Comparison of ENCODE assay signal across 9 mouse cellular contexts in the genomic region with DNA sequence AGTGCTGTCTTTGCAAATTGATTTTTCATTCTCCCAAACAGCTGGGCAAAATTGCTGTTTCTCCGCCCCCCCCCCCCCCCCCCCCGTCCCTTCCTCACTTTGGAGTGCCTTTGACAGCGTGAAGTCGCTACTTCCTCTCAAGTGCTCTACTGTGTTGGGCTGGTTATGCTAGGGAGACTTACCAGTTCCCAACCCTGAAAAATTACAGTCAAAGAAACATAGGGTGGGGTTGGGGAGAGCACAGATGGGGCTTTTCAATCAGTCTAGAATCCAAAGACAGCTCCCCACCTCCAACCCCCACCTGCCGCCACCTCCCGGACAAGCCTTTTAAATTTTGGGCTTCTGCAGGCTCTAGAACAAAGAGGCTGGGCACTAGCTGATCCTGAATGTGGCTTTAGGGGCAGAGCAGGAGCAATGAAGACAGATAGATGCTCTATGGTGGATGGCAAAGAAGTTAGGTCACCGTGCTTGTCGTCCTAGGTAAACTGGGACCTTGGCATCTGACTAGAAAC. TPM values are rescaled to one million over a fixed set of nuclear protein-coding genes. Genes with fewer than 3 reads are reported as not detected.
DNase-seq lines count a peak whose midpoint lies in the region; ATAC-seq and TF ChIP-seq lines count a peak whose summit lies in the region.
"Had no signal": no experiment of that assay in that cellular context is flagged by ENCODE, and none has a peak within 500 bp of the region (broad histone marks: within the 10 kb centered on the region; RNA-seq: fewer than 3 reads in every experiment).

No protein-coding gene starts in this region.

- WGBS in heart, embryonic 13.5 days: 3% methylated on average over 8 of the region's 8 CpGs
- WGBS in embryonic facial prominence, embryonic 11.5 days: 7% methylated on average over 8 of the region's 8 CpGs
- 7% methylated on average over 7 of the region's 8 CpGs for WGBS in intestine, embryonic 16.5 days

- in situ Hi-C loops in ES-E14 (cut with MboI; ENCODE audit: low sequenced_read_pairs in 2 of 2, unreplicated experiment in 2 of 2): no loop called here

- no peak for DNase-seq in heart, adult 8-10 months (ENCODE audit: low spot score)
- no peak for DNase-seq in ES-E14 (ENCODE audit: low read depth, low spot score)
- DNase-seq in embryonic facial prominence, embryonic 11.5 days (ENCODE audit: low spot score): no peak
- DNase-seq in urinary bladder, postnatal 10 days (ENCODE audit: low spot score): no peak
- no peak for DNase-seq in frontal cortex, postnatal 14 days (ENCODE audit: low spot score in 2 of 2)

- peaks cover 17% of the 10 kb centered on the region for H3K4me1 ChIP-seq in heart, embryonic 13.5 days
- 0 out of 4 replicates have a peak, but pooled peaks cover 4 to 7% of the 10 kb centered on the region in 2 experiments for H3K4me1 ChIP-seq in ES-E14 (ENCODE audit: control insufficient read depth in 2 of 2, insufficient read depth in 2 of 2, low read length in 2 of 2, poor library complexity in 1 of 2)
- peaks cover 6% of the 10 kb centered on the region for H3K4me1 ChIP-seq in embryonic facial prominence, embryonic 11.5 days (ENCODE audit: control insufficient read depth, insufficient read depth, low read length)
- H3K4me1 ChIP-seq in intestine, embryonic 16.5 days (ENCODE audit: control insufficient read depth, insufficient read depth, low read length): peaks cover 47% of the 10 kb centered on the region

- TF ChIP-seq POLR2A in myocyte (IDR thresholded peaks at IDR 0.05; ENCODE audit: insufficient read length, low read depth): no peak

- peak overlapping the region; percentile 2 for H3ac ChIP-seq in myocyte (ENCODE audit: control insufficient read depth, insufficient read length)

- H3K4me2 ChIP-seq in heart, embryonic 13.5 days: peak overlapping the region; percentile 93
- H3K4me2 ChIP-seq in embryonic facial prominence, embryonic 11.5 days (ENCODE audit: low read depth, low read length): peak overlapping the region; percentile 99
- peak overlapping the region; percentile 99 for H3K4me2 ChIP-seq in intestine, embryonic 16.5 days (ENCODE audit: low read depth, low read length)
- H3K4me2 ChIP-seq in myocyte (ENCODE audit: low read depth): peak overlapping the region; percentile 79

- no peak for ATAC-seq in heart, embryonic 13.5 days (ENCODE audit: extremely low read depth, insufficient number of reproducible peaks, low FRiP score, low TSS enrichment)
- ATAC-seq in embryonic facial prominence, embryonic 11.5 days (replicated peaks; ENCODE audit: insufficient number of reproducible peaks, low FRiP score, low TSS enrichment, low read depth): peak; percentile 41; the same call in 1 of the 2 replicates
- no peak for ATAC-seq in intestine, embryonic 16.5 days

- peaks cover 51% of the 10 kb centered on the region for H3K27me3 ChIP-seq in heart, embryonic 13.5 days (replicated peaks)
- H3K27me3 ChIP-seq in embryonic facial prominence, embryonic 11.5 days (ENCODE audit: control insufficient read depth, insufficient read depth, low read length): no peaks in the 10 kb centered on the region
- H3K27me3 ChIP-seq in intestine, embryonic 16.5 days (replicated peaks; ENCODE audit: control insufficient read depth, insufficient read depth, low read length): no peaks in the 10 kb centered on the region
- no peaks in the 10 kb centered on the region for H3K27me3 ChIP-seq in myocyte (ENCODE audit: control insufficient read depth, insufficient read depth, insufficient read length)

- H3K27ac ChIP-seq in heart, embryonic 13.5 days (replicated peaks): no peak overlapping the region
- no peak overlapping the region for H3K27ac ChIP-seq in ES-E14 (ENCODE audit: insufficient read depth, low read depth, low read length, poor library complexity, severe bottlenecking)
- peak overlapping the region; percentile 41; the same call in 1 of the 2 replicates for H3K27ac ChIP-seq in embryonic facial prominence, embryonic 11.5 days (replicated peaks; ENCODE audit: low read depth, low read length)
- peak overlapping the region; percentile 31; the same call in 1 of the 2 replicates for H3K27ac ChIP-seq in intestine, embryonic 16.5 days (ENCODE audit: low read length)

- peak overlapping the region; percentile 63 for H3K4me3 ChIP-seq in heart, embryonic 13.5 days
- peak overlapping the region; percentile 70 to 77; a peak in 3 of 4 replicates for H3K4me3 ChIP-seq in ES-E14 (ENCODE audit: insufficient read depth in 1 of 2, low read depth in 1 of 2, low read length in 2 of 2, poor library complexity in 1 of 2, severe bottlenecking in 1 of 2)
- peak overlapping the region; percentile 66 for H3K4me3 ChIP-seq in embryonic facial prominence, embryonic 11.5 days (ENCODE audit: low read depth, low read length)
- peak overlapping the region; percentile 69 for H3K4me3 ChIP-seq in intestine, embryonic 16.5 days (ENCODE audit: low read length)
- H3K4me3 ChIP-seq in myocyte: peak overlapping the region; percentile 48

- no peaks in the 10 kb centered on the region for H3K79me2 ChIP-seq in myocyte (ENCODE audit: control insufficient read depth, insufficient read depth)

- H3K36me3 ChIP-seq in heart, embryonic 13.5 days: no peaks in the 10 kb centered on the region
- no peaks in the 10 kb centered on the region for H3K36me3 ChIP-seq in ES-E14 (ENCODE audit: control insufficient read depth, insufficient read depth, low read length, poor library complexity, severe bottlenecking)
- no peaks in the 10 kb centered on the region for H3K36me3 ChIP-seq in embryonic facial prominence, embryonic 11.5 days (replicated peaks; ENCODE audit: control insufficient read depth, insufficient read depth, low read depth, low read length)
- no peaks in the 10 kb centered on the region for H3K36me3 ChIP-seq in intestine, embryonic 16.5 days (ENCODE audit: control insufficient read depth, insufficient read depth, low read length)
- H3K36me3 ChIP-seq in myocyte (ENCODE audit: control insufficient read depth, insufficient read depth): no peaks in the 10 kb centered on the region
- H3K36me3 ChIP-seq: G1E had no signal

- H3K9me3 ChIP-seq in heart, embryonic 13.5 days: no peaks in the 10 kb centered on the region
- no peaks in the 10 kb centered on the region for H3K9me3 ChIP-seq in ES-E14 (ENCODE audit: control insufficient read depth, insufficient read depth, low read depth, low read length)
- no peaks in the 10 kb centered on the region for H3K9me3 ChIP-seq in embryonic facial prominence, embryonic 11.5 days (replicated peaks; ENCODE audit: control insufficient read depth, low read length)
- H3K9me3 ChIP-seq in intestine, embryonic 16.5 days (ENCODE audit: control insufficient read depth, low read length): no peaks in the 10 kb centered on the region
- H3K9me3 ChIP-seq: G1E had no signal

- H3K9ac ChIP-seq in heart, embryonic 13.5 days: peak overlapping the region; percentile 82
- no peak overlapping the region for H3K9ac ChIP-seq in ES-E14 (ENCODE audit: insufficient read depth, low read depth, low read length, poor library complexity, severe bottlenecking)
- H3K9ac ChIP-seq in embryonic facial prominence, embryonic 11.5 days (replicated peaks; ENCODE audit: low read length): peak overlapping the region; percentile 75
- peak overlapping the region; percentile 81 for H3K9ac ChIP-seq in intestine, embryonic 16.5 days (ENCODE audit: low read depth, low read length)

TF ChIP-seq in ES-E14, 5 proteins besides CTCF, POLR2A, EP300 and RAD21:
- TF ChIP-seq ZNF384 (IDR thresholded peaks at IDR 0.05; ENCODE audit: low read depth, low read length): no peak
- no peak for TF ChIP-seq MAFK (IDR thresholded peaks at IDR 0.05; ENCODE audit: insufficient read depth, low read depth, low read length)
- TF ChIP-seq HCFC1 (IDR thresholded peaks at IDR 0.05; ENCODE audit: borderline replicate concordance, insufficient read depth, low read length): no peak
- TF ChIP-seq ZC3H11A (IDR thresholded peaks at IDR 0.05; ENCODE audit: borderline replicate concordance, low read depth, low read length): no peak
- no peak for TF ChIP-seq CHD2 (IDR thresholded peaks at IDR 0.05; ENCODE audit: low read depth, low read length)

TF ChIP-seq in myocyte, 11 proteins besides CTCF, POLR2A, EP300 and RAD21:
- TF ChIP-seq MYOG (IDR thresholded peaks at IDR 0.05; ENCODE audit: control insufficient read depth in 1 of 3, insufficient read depth in 1 of 3, insufficient read length in 2 of 3, low read depth in 2 of 3): no peak
- no peak for TF ChIP-seq REST (IDR thresholded peaks at IDR 0.05; ENCODE audit: insufficient read depth, insufficient read length)
- no peak for TF ChIP-seq MYOD1 (IDR thresholded peaks at IDR 0.05; ENCODE audit: control insufficient read depth in 1 of 3, insufficient read length in 2 of 3, low read depth in 2 of 3)
- TF ChIP-seq CEBPB (IDR thresholded peaks at IDR 0.05; ENCODE audit: insufficient read depth, poor library complexity, severe bottlenecking): no peak
- no peak for TF ChIP-seq TCF12 (IDR thresholded peaks at IDR 0.05; ENCODE audit: insufficient read depth, poor library complexity, severe bottlenecking)
- TF ChIP-seq SRF (IDR thresholded peaks at IDR 0.05; ENCODE audit: control insufficient read depth, insufficient read length, low read depth): no peak
- TF ChIP-seq TCF3 (IDR thresholded peaks at IDR 0.05; ENCODE audit: insufficient read length, low read depth): no peak
- no peak for TF ChIP-seq USF1 (IDR thresholded peaks at IDR 0.05; ENCODE audit: low read depth)
- TF ChIP-seq POLR2AphosphoS2 (IDR thresholded peaks at IDR 0.05; ENCODE audit: insufficient read length, low read depth): no peak
- TF ChIP-seq MAX (IDR thresholded peaks at IDR 0.05; ENCODE audit: low read depth): no peak
- no peak for TF ChIP-seq E2F4 (IDR thresholded peaks at IDR 0.05; ENCODE audit: insufficient read depth)

RNA-seq across cellular contexts. Expression of gene Trim2, which starts 46.6 kb away (rescaled TPM):
- polyA plus RNA-seq in heart, embryonic 13.5 days (2015; fragmentation: Nextera tagmentation; extraction: Ambion mirVana): 7.2 and 7.6 TPM in 2 replicates
- total RNA-seq in heart, adult 8-10 months (2022): 1 to 10 TPM; 4.9 to 8.2 (median 6.7) TPM
- 27.3 and 50.2 TPM in 2 replicates for total RNA-seq in ES-E14 (2012; rRNA removed)
- 37.4 and 37.7 TPM in 2 replicates for polyA plus RNA-seq in embryonic facial prominence, embryonic 11.5 days (2014; fragmentation: Nextera tagmentation; extraction: Ambion mirVana)
- polyA plus RNA-seq in intestine, embryonic 16.5 days (2015; fragmentation: Nextera tagmentation; extraction: Ambion mirVana): 57.0 and 57.5 TPM in 2 replicates
- polyA plus RNA-seq in myocyte (2012; fragmentation: generic; extraction: Trizol): 3.2 TPM
- polyA plus RNA-seq: G1E had no signal

Comparison
In these comparisons a context has a peak if more than half of its experiments do, and no peak if none do; other contexts are left out.
1. H3K27ac ChIP-seq: peak in embryonic facial prominence, embryonic 11.5 days (single experiment) and intestine, embryonic 16.5 days (single experiment); none in heart, embryonic 13.5 days (single experiment) and ES-E14 (single experiment).
2. Peak in every context shown above with its lines, with median percentiles within 50 percentile points of each other: H3K4me2 ChIP-seq and H3K4me3 ChIP-seq.